Mouse (Mus musculus): ENCODE results near the gene Sort1. TPM values are rescaled to one million over a fixed set of nuclear protein-coding genes. Genes with fewer than 3 reads are reported as not detected.
A peak's percentile ranks its signal among the peaks of the same experiment; 100 is the strongest.

Sort1 gene
- total RNA-seq, 1 experiment from 2014 or later = 22.5 TPM

DNA sequence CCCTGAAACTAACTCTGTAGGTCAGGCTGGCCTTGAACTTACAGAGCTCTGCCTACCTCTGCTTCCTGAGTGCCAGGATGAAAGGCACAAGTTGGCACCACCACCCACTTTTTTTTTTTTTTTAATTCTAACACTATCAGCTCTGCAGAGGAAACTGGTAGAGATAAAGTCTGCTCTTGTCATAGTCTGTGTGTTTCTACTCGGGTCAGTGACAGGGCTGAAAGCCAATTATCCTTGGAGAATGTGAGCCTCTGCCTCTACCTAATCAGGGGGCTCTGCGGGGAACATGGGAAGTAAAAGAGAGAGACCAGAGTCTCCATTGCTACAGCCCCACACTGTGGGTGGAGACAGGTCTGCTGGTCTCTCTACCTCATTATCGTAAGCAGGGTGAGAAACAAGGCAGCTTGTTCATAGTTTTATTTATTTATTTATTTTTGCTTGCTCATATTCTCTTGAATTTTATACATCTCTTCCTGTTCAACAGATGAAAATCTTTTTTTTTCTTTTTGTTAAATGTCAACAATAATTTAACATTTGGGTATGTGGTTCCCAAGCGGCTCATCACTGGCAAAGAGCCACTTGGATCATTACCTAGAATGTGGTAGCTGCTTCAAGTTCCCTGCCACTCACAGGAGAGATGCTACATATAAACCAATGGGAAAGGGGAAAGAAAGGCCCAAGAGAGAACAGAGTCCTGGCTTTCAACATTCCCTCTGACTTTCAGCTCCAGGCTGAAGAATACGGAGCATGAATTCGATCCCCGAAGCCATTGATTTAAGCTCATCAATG lies 95.2 kb downstream of the Sort1 start:
- peak; percentile 29; the same call in 1 of the 2 replicates for ATAC-seq (replicated peaks; ENCODE audit: low read depth, poor library complexity, severe bottlenecking)

DNA sequence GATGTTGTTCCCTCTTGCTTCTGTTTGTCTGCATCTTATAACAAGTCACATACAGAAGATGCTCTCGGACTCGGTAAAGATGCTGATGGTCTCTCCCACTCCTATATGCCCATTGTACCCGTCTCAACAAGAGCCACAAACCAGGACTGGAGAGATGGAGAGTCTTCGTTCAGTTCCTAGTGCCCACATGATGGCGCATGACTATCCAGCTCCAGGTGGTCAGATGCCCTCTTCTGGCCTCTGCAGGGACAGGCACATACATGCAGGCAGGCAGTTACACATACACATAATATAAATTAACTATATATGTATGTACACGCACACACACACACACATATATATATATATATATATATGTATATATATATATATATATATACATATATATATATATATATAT lies 96.8 kb downstream of the Sort1 start:
- peak; percentile 36; the same call in 1 of the 2 replicates for ATAC-seq (replicated peaks; ENCODE audit: low read depth, poor library complexity, severe bottlenecking)

DNA sequence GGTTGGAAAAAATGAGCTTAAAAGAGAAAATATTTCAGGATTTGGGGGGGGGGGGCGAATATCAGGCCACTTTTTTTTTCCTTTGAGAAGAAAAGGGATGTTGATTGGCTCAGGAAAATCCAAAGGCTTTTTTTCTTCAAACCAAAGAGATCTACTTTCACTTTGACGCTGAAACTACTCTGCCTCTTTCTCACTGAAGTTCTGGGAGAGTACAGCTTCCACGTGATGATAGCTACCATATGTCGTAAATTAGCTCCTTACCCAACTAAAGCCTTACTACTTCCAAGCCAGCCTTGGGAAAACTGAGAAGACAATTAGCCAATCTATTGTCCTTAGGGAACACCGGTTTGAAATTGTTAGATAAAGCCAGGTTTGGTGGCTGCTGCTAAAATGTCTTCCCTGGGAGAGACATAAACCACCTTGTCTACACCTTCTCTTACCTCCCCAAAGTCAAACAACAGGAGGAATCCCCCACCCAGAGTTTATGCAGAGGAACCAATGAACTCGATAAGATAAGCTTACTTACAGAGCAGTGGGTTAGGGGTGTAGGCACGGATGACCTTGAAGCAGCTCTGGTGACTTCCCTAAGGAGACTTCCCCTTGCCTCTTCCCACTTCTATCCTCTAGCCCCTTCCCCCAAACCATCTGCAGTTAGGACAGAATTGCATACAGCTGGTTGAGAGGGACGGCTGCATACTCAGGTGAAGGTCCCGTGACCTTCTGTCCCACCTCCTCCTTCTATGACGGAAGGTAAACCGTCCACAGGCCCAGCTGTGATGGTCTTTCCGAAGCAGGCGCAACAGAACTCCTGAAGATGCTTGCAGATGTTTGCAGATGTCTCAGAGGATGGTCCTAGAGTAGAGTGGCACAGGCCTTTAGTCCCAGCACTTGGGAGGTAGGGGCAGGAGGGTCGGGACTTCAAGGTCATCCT lies 98.3 kb downstream of the Sort1 start:
- ATAC-seq (replicated peaks; ENCODE audit: low read depth, poor library complexity, severe bottlenecking) = no peak

DNA sequence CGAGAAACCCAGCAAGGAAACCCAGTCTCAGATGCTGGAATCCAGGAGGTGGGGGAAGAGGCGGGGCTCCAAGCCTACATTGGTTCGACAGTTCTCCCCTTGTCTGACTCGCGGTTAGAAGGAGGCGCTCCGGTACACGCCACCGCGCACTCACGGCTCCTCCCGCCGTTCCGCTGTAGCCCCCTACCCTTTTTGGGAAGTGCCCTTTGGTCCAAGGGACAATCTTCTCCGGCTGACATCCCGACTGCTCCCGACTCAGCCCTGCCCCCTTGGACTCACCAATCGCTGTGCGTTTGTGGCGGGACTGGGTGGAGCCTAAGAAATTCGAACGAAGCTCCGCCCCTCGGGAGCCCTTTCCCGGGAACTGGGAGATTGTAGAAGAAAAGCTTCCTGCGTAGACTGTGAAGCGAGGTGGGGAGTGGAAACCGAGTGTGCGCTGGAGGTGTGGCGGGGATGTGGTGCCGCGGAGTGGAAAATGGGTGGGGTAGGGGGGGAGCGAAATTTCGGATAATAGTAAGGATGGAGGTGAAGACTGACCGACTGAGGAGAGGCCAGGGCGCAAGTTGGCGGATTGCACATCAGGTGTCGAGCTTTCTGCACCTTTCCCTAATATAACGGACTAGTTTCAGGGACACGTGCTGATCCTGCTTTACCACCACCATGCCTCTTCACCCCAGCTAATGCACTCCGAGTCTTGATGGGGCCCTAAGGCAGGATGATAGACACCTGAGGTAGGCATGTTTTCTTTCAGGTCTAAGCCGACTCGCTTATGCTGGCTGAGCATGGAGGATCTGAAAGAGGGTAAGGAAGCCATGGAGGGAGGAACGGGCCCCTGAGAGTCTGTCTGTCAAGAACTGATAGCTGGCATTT lies 99.8 kb downstream of the Sort1 start, which contains the start of gene Psrc1:
TSS of gene Psrc1 (plus strand) at position 355 of the 870 bp plus-strand sequence.
- peak; percentile 81 for ATAC-seq (replicated peaks; ENCODE audit: low read depth, poor library complexity, severe bottlenecking)

DNA sequence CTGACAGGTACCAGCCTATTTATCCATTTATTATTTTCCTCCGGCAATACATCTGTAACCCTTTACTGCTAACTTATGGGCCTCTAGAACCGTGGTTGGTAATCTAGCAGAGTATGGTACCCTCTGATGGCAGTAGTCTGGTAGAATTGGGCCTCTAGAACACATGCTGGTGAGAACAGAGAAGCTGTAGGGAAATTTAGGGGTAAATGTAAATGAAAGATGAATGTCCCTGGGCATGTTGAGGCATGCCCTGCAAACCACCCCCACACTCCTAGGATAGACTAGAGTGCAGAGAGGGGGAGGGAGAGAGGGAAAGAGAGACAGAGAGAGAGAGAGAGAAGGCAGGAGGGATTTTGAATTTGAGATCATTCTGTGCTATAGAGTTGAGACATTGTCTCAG lies 100.5 kb downstream of the Sort1 start:
- no peak for ATAC-seq (replicated peaks; ENCODE audit: low read depth, poor library complexity, severe bottlenecking)

DNA sequence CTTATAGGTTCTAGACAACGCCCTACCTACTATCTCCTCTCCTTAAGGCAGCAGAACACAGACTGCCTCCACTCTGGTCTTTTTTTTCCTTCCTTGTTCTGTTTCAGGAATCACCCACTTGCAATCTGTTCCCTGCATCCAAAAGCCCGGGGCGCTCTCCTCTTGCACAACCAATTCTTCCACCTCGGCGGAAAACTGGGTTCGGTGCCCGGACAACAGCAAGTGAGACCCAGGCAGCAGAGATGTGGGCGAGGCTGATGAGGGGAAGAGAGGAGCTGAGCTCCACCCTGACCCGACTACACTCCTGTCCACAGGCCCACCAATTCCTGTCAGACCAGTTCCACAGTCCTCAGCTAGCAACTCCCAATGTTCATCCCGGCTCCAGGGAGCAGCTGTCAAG lies 102.3 kb downstream of the Sort1 start:
- ATAC-seq (replicated peaks; ENCODE audit: low read depth, poor library complexity, severe bottlenecking) = no peak

DNA sequence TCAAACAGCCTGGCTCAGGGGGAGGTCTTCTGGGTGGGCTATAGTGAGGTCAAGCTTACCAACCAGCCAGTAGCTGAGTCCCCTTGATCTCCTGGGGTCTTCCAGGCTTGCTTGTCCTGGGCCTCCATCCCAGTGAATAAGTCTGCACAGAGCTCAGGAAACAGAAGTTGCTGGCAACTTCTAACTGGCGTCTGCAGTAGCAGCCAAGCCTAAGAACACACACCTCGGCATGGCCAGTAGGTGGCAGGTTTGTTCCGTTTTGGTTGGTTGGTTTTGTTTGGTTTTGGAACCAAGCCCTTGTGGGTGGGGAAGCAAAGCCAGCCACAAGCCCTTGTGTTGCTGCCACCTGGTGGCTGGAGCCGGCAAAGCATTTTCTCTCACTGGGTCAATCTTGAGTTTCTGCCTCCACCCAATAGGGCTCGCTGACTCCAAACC lies 105.2 kb downstream of the Sort1 start:
- peak; percentile 98 for ATAC-seq (replicated peaks; ENCODE audit: low read depth, poor library complexity, severe bottlenecking)

DNA sequence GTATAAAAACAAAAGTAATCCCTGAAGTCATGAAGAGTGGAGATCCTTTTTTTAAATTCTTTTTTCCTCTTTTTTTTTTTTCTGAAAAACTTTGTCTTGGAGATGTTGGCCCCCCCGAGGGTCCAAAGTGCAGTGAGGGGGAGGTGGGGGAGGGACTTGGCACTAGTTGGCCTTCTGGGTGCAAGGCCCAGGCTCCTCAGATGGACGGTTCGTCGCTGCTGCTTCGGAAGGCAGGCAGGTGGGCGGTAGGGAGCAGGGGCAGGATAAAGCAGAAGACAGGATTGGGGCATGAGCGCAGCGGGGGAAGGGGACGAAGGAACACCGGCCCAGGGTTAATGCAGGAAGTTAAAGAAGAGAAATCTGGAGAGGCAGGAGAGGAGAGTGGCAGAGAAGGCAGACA lies 108.4 kb downstream of the Sort1 start:
- no peak for ATAC-seq (replicated peaks; ENCODE audit: low read depth, poor library complexity, severe bottlenecking)

DNA sequence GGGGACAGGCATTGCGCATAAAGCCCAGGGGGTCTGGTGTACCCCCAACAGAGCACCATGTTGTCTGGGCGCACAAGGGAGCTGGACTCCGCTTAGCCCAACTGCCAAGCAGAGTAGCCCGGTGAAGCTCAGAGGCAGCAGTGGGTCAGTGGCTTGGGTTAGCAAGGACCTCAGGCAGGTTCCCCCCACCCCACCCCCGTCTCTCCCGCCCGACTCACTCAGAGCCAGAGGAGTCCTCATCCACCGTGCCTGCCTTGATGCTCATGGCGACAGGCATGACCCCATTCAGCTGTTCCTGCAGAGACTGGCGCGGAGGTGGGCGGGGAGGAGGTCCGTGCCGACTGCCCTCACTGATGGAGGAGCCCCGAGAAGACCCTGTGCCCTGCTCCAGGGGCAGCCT lies 108.9 kb downstream of the Sort1 start:
- ATAC-seq (replicated peaks; ENCODE audit: low read depth, poor library complexity, severe bottlenecking) = no peak

DNA sequence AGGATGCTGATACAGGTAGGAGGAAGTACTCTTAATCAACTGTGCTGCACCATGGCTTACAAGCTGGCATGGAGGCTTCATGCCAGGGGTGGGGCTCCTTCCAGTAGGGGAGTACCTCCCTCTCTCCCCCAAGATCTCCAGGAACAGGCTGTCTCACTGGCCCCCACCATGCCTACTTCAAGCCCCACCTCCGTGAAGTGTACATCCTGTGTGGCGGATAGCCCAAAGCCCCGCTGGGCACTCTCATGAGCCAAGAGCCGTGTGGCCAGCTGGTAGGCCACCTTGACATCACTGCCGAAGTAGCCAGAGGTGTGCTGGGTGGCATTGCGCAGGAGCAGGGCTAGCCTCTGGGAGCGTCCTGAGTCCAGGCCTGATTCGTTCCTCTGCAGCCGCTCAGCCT lies 114.4 kb downstream of the Sort1 start:
- ATAC-seq (replicated peaks; ENCODE audit: low read depth, poor library complexity, severe bottlenecking) = no peak

DNA sequence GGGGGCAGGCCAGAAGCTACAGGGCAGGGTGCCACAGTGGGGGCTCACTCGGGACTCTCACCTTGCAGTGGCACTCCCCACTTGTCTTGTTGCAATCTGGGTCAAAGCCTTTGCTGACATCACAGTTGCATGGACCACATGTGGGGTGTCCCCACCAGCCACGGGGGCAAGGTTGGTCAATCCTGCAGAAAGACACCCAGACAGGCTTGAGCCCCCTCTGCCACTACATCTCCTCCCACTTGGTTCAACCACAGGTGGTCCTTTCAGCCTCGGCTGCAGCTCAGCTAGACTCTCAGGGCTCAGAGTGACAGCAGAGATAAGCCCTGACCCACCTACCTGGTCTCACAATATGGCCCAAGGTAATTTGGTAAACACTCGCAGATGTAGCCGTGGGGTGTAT lies 116.6 kb downstream of the Sort1 start:
- ATAC-seq (replicated peaks; ENCODE audit: low read depth, poor library complexity, severe bottlenecking) = no peak

DNA sequence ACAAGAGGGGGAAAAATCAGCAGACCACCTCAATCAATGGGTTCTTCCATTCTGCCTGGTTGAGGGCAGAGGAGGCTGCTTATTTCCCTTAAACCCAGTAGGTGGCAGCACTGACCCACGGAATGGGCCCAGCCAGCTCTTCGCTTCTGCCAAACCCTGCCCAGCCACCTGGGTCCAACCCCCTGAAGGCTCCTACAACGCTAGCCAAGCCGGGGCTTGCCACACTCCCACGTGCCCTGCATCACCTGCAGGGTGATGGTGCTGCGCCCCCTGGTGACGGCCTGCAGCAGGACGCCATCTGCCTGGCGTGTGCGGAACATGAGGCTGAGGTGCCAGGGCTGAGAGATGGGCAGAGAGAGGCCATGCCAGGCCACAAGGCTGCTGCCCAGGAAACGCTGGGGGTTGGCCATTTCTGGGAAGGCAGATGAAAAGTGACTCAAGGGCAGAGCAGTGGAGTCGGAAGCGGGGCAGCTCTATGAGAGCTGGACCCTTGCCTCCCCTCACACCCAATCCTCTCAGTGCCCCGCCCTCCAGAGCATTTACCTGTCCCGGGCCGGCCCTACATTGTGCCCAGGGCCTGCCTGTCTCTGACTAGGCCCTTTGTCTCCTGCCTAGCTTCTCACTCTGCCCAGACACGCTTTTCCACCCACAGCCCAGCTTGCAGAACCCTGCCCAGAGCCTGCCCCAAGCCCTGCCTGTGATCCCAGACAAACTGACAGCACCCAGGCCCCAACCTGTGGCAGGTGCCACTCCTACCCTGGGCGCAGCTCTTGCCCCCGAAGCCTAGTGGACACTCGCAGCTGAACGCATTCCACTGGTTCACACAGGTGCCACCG lies 118.0 kb downstream of the Sort1 start:
- ATAC-seq (replicated peaks; ENCODE audit: low read depth, poor library complexity, severe bottlenecking) = peak; percentile 97

DNA sequence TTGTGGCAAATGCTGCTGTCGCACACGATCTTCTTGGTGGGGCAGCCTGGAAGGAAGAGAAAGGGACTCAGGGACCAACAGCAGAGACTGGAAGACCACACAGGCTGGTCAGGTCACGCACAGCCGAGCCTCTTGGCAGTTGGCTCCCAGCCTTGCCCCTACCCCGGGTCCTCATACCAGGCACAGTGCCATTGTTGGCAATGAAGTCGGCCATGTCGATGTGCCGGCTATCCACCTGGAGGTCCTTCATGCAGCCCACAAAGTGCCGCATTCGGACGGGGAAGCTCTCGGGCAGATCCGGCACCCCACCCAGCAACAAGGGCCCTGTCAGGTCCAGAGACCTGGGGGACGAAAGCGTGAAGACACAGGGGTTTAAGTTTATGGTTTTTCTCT lies 118.6 kb downstream of the Sort1 start:
- ATAC-seq (replicated peaks; ENCODE audit: low read depth, poor library complexity, severe bottlenecking) = no peak

DNA sequence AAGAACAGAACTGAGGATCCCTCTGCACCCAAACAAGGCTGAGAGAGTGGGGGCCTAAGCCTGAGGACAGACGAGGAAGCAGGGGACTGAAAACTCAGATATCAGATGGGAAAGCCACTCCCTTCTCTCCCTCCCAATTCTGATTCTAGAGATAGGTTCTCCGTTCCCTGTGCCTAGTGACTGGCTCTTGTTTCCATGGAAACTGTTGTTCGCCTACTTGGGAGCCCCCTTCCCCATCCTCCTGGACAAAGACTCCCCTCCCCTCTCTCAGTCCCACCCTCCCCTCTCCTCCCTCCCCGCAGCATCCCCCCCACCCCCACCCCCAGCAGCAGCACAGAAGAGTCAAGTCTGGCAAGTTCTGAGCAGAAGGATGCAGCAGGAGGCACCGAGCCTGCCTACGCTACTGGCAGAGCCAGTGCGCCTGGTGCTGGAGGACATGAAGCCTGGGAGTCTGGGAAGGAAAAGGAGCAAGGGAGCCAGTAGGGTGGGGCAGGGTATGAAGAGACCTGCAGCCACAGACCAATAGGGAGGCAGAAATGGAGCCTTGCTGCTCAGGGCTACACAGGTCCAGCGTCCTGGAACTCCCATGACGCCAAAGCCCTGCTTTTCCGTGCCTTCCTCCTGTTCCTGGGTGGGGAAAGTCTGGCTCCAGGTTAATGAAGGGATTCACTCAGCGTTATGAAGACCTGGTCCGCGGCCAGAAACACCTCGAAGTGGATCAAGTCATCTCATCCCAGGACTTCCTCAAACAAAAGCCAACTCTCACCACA lies 121.8 kb downstream of the Sort1 start:
- ATAC-seq (replicated peaks; ENCODE audit: low read depth, poor library complexity, severe bottlenecking) = no peak

DNA sequence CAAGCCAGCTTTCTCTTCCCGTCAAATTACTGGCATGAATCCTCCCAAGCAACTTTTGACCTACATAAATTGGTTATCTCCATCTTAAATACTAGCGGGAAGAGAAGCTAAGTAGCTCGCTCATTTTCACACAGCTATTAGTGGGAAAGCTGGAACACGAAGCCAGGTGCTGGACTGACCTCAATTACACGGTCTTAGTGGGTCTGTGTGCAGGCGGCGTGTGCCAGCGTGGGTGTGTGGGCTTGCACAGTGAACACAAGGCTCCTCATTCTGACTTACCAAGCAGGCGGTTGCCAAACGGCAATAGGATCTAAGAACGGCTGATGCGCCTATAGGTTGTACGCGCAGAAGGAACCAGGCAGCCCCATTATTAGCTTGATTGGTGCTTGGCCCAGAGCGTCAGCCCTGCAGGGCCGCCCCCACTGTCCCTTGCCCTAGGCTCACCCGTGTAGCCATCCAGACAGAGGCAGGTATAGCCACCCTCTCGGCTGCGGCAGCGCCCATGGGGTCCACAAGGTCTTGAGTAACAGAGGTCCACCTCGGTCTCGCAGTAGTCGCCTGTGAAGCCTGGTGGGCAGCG lies 122.5 kb downstream of the Sort1 start:
- ATAC-seq (replicated peaks; ENCODE audit: low read depth, poor library complexity, severe bottlenecking) = no peak

DNA sequence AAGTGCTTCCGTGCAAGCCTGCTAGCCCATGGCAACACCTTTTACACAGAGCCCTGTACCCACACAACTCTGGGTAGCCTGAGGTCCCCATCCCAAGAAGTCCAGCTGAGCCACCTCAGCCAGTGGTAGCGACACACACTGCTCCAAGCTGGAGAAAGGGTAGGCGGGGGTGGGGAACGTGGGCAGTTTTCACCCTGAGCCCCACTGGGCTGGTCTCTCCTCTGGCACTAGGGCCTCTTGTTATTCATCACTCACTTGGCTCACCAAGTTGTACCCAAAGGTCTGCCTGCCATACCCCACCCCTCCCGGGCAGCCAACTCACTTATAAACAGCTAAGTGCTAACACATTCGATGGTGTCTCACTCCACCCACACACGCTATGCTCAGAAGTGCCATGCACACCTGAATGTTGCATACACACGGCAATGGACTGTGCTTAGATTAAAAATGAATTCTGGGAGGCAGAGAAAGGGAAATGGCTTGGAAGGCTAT lies 124.7 kb downstream of the Sort1 start:
- no peak for ATAC-seq (replicated peaks; ENCODE audit: low read depth, poor library complexity, severe bottlenecking)

DNA sequence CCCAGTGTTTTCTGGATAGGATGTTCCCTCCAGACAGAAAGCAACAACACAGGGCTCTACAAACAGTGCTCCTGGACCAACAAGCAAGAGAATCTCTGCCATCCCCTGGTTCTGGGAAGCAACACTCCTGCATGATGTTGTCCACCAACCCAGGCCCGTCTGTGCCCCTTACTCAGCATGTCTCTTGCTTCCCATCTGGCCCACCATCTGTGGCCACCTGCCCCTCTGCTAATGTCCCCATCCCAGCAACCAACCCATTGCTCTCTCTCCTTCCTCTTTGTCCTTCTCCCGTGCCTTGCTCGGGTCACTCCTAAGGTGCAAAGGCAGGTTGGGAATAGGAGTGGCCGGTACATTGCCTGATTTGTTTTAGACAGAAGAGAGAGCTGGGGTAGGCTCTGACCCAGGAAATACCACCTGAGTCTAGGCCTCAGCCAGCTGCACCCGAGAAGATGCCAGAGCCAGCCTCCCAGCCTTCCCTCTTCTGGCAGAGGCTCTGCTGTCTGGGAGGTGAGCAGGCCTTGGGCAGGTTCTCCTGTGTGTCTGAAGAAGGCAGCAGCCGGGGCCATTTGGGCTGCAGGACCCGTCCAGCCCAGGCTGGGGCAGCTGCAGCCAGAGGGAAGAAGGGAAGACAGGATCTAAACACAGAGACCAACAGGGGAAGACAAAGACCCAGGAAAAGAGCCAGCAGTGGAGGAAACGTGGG lies 125.9 kb downstream of the Sort1 start:
- no peak for ATAC-seq (replicated peaks; ENCODE audit: low read depth, poor library complexity, severe bottlenecking)
